Mouse (Mus musculus) heart, adult 9 months (tissue): ENCODE data around the gene Lig4.

Source experiments
- DNase-seq, 2 experiments: peaks; one replicate each; pipeline ENCODE4 v3.0.0; 2022; ENCODE audit warnings: low spot score in 2 of 2

Lig4 gene

DNA sequence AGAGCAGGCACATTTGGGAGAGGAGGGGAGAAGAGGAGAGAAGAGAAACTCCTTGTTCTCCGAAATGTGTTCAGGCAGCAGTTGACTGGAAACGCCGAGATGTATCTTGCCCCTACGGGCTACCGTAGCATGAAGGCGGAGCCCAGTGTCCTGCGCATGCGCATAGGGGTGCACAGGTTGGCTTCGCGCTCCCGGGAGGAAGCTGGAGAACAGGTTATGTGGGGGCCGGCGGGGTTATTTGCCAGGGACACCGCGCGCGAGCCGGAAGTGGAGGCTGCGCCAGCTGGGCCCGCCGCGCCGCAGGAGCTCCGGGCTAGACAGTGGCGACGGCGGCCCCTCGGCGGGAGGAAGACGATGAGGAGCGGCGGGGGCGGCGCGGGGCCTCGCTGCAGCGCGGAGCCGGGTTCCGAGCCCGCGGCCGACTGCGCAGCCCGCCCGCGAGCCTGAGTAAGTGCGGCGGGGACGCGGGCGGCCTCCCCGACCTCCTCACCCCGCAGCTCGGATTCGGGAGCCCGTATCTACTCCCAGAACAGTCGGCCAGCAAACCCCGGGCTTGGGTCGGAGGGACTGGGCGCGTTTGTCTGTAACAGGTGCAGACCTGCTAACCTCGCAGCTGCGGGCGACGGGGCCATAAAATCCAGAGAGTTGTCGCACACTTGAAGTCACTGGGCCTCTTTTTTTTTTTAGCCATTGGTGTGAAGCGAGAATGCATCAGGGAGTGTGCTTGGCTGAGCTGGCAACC lies at the start of gene Lig4, which contains the start of gene Abhd13:
Lig4 (minus strand) TSS at position 114 of the 742 bp plus-strand sequence.
Abhd13 (plus strand) TSS at position 135 of the 742 bp plus-strand sequence.
- DNase-seq = peak; percentile 96 to 98

DNA sequence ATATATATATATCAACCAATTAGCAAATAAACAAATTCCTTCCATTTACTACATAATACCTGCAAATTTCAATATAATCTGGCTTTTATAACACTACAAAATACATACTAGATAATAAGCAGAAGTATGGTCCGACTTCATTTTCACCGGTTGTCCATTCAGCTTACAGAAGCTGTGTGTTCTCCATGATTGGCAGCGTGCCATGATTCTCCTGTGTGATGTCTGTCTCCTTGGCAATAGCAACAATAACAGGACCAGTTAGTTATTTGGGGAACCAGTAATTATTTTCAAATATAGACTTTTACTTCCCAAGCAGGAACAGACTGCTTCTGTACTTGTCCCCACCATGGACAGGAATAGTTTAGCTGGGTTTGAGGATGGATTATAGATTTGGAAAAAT lies 39.7 kb upstream of the Lig4 start:
- peak; percentile 7 to 35 for DNase-seq

DNA sequence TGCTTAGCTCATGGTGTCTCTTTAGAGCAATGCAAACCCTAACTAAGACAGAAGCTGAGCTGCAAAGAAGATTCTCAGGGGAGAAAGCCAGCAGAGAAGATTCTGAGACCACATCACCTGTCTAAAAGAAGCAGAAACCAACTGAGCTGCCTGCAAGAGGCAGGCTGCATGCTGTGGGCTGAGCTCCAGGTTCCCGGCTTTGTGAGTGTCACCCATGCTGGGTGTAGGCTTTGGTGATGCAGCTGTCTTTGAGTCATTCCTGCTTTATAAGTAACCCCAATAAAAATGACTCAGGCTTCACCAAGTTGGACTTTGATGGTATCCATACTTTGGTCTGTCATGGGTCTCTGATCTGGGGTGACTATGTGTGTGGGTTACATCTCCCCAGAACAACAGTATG lies 38.8 kb upstream of the Lig4 start:
- no peak for DNase-seq

DNA sequence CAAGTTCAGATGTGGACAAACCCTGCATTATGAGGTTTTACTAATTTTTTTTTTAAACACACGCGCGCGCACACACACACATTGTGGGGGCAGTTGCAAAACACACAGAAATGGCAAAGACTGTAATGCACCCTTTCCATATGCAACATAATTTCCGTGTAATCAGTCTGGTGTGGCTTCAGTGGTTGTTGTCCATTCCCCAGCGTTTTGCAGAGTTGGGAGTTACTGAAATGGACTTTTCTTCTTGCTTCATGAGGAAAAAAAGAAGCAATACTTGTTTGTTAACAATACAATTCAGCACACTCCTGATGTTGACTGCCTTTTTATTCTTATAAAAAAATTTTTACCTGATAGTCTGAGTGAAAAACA lies 30.2 kb upstream of the Lig4 start:
- no peak for DNase-seq

DNA sequence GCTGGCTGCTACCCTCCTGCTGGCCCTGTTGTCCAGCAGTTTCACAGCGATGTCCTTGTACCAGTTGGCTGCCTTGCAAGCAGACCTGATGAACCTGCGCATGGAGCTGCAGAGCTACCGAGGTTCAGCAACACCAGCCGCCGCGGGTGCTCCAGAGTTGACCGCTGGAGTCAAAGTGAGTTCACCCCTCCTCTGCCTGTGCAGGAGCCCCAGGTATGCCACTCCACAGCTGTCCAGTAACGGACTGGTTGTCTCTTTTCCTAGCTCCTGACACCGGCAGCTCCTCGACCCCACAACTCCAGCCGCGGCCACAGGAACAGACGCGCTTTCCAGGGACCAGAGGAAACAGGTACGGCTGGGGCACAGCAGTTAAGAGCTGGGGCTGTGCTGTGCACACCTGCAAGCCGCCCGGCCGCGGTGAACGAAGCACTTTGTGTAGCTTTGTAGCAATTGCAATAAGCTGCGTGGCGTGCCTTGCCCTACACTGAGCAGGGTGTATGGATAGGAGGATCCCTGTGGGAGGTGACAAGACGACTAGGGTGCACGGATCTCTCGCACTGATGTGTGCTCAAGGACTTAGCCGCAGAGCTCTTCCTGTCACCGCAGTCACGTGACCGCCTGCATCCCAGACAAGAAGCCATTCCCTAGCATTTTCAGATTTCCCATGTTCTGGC lies 29.6 kb upstream of the Lig4 start:
- peak in 1 of 2 experiments; percentile 3 for DNase-seq

DNA sequence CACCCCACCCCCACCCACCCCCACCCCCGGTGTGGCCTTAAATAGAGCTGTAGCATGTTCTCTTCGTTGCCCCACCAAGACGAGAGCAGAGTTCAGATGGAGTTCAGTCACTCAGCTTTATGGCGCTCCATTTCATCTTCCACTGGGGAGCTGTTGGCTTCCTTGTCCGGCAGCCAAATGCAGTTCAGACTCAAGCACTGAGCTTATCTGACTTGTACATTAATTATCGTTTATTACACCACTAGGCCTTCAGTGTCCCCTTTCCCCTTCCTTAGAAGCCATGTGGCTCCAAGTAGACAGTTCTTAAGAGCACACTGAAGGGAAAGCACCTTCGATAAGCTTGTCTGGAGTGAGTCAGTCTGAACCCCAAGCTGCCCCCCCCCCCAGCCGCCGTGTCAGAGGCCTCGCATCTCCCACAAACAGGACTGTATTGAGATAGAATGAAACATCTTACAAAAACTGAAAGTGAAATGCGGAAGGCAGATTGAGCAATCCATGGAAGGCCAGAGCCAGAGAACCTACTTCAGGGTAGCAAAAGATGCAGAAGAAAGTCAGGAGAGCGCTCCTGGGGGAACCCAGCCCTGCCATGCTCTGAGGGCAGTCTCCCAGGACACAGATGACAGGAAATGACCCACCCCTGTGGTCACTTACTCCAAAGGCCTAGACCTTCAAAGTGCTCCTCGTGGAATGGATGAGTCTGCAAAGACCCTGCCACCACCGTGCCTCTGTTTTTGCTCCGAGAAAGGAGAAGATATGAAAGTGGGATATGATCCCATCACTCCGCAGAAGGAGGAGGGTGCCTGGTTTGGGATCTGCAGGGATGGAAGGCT lies 28.9 kb upstream of the Lig4 start, which contains the start of gene Tnfsf13b:
Tnfsf13b (plus strand) TSS at position 312 of the 830 bp plus-strand sequence.
- DNase-seq = peak; percentile 30 to 33

DNA sequence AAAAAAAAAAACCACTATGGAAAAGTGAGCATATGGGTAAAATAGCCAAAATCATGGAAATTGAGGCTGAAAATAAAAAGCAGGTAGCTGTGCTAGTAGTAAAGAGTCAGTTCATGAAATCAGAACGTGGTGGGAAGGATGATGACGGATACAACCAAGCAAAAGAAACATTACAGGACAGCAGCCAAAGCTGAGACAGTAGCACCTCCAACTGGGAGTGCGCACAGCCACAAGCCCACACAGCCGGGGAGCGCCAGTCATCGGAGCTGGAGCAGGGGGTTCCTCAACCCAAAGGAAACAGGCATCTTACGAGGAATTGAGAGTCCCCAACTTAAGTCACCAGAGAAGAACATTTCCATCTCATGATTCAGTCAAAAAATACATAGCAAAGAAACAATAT lies 26.6 kb upstream of the Lig4 start:
- no peak for DNase-seq

DNA sequence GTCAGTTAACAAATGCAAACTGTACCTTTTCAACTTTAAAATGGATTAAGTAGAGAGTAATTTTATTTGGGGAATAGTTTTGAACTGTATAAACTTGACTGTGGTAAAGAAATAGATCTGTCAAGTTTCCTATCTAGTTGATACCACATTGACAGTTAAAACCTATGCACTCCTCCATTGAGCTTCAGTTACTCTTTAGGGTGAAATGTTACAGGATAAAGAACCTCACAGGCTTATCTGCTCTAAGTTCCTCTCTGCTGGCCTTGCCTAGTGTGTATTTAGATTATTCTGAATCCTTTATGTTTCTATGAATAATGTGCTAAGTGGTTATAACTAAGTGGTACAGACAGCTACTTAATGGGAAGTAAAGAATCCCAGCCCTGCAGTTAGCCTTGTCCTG lies 2.7 kb upstream of the Lig4 start:
- no peak for DNase-seq

DNA sequence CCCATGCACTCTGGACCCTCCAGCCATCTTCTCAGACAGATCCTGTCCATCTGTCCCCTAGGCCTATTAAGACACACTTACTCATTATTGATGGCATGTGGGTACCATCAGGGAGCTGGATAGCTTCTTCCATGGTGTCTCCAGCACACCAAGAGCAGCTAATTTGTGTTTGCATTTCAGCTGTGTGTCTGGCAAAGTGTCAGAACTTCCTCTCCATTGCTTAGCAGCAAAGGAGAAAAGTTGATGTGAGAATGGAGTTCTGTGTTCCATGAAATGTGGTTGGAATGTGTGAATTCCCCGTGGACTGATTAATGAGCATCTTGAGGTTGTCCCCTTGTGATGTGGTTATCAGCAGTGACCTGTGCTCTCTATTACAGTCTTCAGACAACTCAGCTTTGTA lies 2.3 kb upstream of the Lig4 start:
- DNase-seq = no peak

DNA sequence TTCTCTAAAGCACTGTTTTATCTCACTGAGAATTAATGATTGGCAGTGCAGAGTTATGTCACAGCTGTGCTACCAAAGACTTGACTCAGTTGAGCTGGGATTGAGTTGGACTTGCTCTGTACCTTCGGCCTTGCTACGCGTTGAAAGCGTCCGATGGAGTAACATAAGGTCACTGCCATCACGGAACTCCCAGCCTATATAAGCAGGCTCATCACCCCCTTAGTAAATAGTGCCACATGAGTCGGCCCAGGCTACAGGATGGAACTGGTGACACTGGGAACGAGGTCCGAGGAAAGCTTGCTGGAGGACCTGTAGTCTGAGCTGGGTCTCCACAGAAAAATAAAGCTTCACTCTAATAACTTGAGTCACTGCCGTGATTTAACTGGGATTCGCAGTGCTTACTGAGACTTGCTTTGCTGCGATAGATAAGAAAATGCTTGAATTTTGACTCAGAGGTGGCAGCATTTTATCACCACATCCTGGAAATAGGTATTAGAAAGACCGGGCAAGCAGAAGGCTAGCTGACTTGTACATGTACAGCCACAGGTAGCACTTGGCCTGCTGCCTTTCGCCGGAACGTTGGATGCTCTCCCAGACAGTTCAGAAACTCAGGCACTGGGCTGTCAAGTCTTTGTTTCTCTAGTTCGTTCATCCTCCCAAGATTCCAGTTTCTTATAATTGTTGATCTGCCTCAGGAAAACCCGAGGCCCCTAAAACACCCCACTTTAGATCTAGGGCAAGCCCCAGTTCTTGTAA lies 1.2 kb upstream of the Lig4 start:
- peak in 1 of 2 experiments; percentile 10 for DNase-seq

DNA sequence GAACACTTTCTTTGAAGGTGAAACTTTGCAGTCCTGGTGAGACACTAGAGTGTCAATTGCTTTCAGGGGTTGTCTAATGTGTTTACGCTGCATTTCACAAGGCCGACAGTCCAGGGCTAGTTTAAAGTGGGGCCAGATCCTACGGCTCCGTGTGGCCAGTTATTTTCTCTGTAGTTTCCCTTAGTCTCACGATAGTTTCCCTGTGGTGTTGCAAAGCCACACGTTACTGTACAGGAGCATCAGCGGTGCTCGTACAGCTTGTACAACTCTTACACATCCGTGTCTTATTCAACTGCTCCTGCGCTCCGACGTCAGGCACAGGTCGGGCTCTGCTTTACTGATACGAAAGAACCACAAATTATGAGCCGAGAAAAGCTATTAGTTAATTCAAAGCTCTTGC lies 470 bp downstream of the Lig4 start:
- DNase-seq = peak in 1 of 2 experiments; percentile 3

DNA sequence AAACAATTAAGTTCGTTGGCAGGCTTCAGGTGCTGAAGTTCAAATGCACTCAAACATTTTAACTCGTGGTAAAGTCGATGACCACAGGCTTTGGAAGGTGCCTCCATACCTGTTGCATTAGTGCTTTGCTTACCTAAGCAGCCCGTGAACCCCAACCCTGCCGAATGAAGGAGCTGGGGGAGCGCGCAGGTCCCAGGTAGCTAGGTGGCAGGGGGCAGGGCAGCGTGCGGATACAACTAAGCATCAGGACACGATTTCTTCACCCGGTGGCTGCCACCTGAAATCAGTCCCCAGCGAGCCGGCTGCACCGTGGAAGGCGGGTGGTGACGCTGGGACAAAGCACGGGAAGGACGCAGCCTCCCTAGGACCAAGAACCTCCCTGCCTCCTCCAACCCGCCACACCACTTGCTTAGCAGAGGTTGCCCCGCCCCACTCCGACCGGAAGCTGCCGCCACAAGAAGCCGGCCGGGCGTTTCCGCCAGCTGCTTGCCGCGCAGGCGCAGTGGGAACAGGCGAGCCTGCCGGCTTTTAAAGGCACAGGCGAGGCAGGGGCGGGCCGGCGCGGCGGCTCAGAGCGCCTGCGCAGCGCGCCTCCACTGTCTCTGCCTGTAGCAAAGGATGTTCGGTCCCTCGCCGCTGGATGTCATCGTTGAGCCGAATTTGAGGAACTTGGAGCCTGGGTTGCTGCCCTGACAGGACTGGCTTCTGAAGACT lies 1.4 kb downstream of the Lig4 start:
- peak; percentile 99 for DNase-seq

DNA sequence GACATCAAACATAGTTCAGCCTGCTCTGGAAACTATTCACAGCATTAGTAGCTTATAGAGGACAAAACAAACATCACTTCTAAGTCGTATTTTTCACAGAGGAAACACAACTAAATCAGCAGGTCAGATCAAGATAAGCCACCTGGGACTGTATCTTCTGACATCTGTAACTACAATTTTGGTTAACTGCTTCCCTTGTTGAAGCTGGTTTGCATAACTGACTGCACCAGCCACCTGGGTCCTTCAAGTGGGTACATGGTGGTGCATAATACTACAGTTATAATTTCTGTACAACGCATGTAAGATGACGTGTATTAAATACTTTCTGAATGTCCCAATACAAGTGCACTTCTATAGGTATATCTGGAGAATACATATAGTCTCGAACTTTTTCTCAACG lies 2.2 kb downstream of the Lig4 start:
- no peak for DNase-seq

DNA sequence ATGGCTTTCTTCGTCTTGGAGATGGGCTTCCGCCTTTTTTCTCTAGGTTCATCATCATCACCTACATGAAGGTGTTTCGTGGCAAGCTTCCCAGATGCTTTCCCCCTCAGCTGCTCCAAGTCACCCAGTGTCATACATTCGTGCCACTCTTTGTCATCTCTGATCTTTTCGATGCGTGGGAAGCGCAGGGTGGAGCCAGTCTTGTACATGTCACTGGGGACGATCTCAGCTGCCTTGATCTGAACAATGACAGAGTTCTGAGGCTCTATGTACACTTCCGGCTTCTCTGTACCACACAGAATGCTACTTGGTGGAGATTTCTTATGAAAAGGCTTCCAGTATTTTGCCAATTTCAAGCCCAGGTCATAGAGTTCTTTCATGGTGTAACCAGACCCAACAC lies 5.6 kb downstream of the Lig4 start:
- DNase-seq = no peak

DNA sequence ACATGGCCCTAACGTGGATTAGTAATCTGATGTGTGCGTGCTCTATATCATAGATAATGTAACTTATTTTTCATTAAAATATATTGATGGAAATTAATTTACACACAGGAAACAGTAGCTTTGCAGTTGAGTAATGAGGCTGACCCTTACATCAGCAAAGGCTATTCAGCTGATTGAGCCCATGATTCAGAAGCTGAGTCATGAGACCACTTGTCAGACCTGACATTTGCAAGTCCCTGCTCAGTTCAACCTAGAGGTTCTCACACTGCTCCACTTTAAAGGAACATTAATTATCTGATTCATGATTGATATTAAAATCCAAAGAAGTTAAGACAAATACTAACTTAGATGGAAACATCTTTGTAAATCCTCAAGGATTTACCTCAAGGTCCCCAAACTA lies 17.6 kb downstream of the Lig4 start:
- no peak for DNase-seq

DNA sequence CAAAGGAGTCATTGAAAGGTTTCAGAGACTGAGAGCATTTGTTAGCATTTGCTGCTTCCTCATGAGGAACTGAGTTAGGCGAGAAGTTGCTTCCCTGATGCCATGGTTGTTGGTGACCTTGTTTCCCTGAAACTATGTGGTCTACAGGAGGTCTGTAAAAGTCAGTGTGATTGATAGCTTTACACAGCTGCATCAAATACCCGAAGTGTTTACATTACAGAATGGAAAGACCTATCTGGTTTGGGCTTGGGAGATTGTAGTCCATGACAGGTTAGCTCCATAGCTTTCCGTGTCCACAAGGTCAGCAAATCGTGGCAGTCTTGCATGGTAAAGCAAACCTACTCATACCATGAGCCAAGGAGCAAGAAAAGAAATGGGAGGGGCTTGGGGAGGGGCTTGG lies 19.1 kb downstream of the Lig4 start:
- no peak for DNase-seq

DNA sequence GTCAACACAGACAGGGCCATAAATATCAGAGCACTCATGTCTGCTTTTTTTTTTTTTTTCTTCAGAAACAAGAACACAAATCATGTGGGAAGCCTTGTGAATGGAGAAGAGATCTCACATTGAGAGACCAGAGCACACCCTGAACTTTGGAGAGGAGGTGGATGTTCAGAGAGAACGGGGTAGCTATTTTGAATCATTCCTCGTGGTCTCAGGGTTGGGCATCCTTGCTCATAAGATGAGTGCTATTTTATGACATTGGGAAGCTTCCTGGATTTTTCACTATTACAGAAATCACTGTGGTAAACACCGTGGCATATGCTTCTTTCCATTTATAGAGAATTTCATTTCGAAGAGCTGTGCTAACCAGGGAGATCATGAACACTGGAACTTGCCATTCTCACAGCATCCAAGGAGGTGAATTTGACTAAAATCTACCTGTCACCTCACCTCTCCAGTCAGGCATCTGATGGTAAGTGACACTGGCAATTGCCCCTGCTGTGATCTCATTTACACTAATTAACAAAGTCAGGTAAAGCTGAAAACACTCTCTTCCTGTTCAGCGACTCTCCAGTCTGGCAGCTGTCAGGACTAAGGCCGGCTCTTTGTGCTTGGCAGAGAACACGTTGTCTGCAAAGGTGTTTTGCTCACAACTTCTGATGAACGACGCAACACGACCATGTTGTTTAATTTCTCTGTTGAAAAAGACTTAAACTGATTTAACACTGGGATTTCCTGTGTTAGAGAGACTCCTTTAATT lies 28.2 kb downstream of the Lig4 start:
- DNase-seq = no peak

DNA sequence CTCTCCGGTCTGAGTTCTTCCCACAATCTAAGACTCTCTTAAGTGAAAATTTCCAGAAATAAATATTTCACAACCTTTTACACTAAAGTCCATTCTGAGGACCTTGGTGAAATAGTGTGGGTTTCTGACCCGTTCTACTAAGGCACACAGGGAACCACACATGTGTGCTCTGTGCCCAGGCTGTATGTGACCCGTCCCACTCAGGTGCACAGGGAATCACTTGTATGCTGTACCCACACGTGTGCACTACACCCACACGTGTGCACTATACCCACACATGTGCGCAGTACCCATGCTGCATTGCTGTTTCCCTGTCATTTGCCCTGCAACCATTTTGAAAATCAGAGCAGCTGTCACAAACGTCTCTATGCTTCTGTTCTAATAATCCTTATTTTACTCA lies 41.9 kb downstream of the Lig4 start:
- DNase-seq = no peak

DNA sequence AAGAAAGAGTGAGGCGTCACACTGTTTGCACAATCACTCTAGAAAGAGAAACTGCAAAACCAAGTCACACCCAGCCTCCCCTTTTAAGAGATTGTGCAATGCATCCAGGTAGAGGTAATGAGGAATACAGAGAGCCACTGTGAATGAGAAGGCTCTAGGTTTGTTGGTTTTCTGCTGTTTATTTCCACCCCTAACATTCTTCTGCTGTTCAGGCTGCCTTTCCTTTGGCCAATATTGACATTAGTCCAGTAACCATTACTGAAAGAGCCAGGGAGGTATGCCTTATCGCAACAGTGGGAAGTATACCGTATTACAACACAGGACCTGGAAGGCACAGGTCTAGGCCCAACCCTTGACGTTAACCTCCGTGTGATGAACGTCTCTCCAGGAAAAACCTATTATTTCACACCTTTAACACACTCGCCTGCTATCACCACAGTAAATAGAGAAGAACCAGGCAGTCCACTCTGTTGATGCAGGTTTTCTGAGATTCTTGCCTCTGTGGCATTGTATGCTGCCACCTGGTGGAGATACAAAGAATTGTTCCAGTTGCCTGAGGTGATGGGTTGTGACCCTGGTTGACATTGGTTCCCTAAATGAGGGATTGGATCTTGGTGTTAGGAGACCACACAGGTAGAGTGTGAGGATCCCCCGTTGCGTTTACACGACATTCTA lies 42.5 kb downstream of the Lig4 start:
- DNase-seq = peak; percentile 3 to 10

DNA sequence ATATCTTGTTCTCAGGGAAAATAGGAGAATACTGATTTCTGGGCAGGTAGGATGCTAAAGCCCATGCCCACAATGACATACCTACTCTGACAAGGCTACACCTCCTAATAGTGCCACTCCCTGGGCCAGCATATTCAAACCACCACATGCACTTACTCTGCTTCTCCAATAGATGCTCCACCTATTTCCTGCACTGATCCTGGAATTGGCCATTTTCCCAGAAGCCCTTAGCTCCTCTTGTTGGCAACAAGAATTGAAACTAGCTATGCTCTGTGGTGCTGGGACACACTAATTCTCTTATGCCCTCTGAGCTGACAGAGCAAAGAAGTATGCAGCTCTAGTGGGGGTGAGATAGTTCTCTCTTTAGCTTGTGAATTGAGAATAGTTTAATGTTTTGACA lies 44.8 kb downstream of the Lig4 start:
- no peak for DNase-seq
